Mouse (Mus musculus) MEL (cell line): ENCODE data around the gene Mme.

Experiments
- CTCF ChIP-seq, 3 experiments: IDR thresholded peaks in 2 of 3; conservative IDR thresholded peaks in 1 of 3; 2 replicates each; pipeline ENCODE4 v1.5.1; 2011 to 2012; ENCODE audit warnings: low read length in 3 of 3, low read depth in 2 of 3, mild to moderate bottlenecking in 2 of 3, improper control_type of control experiment in 1 of 3, inconsistent platforms in 1 of 3, mixed read lengths in 1 of 3, moderate library complexity in 1 of 3; ENCODE audit not compliant: control insufficient read depth in 1 of 3, insufficient read depth in 1 of 3, poor library complexity in 1 of 3, severe bottlenecking in 1 of 3
- EP300 ChIP-seq, 2 experiments: IDR thresholded peaks; 2 replicates each; pipeline ENCODE4 v1.6.1; 2011; ENCODE audit warnings: improper control_type of control experiment in 2 of 2, low read length in 2 of 2, low read depth in 1 of 2, mild to moderate bottlenecking in 1 of 2
- KAT2A ChIP-seq: conservative IDR thresholded peaks from 2 replicates; pipeline ENCODE4 v1.6.1; 2012; ENCODE audit warnings: low read depth, low read length, improper control_type of control experiment, inconsistent platforms
- MAZ ChIP-seq: IDR thresholded peaks from 2 replicates; pipeline ENCODE4 v1.6.1; 2012; ENCODE audit warnings: low read depth, mild to moderate bottlenecking, inconsistent platforms, low read length, improper control_type of control experiment
- MYC ChIP-seq: IDR thresholded peaks from 2 replicates; pipeline ENCODE4 v1.6.1; 2011; ENCODE audit warnings: low read depth, mild to moderate bottlenecking, low read length, improper control_type of control experiment, moderate library complexity
- NRF1 ChIP-seq: IDR thresholded peaks from 2 replicates; pipeline ENCODE4 v1.6.1; 2014; ENCODE audit warnings: low read depth, mild to moderate bottlenecking, inconsistent platforms, low read length, improper control_type of control experiment, moderate library complexity; ENCODE audit not compliant: poor library complexity, insufficient read depth, severe bottlenecking
- POLR2A ChIP-seq, 2 experiments: IDR thresholded peaks; 2 replicates each; pipeline ENCODE4 v1.6.1; 2011 to 2012; ENCODE audit warnings: low read length in 2 of 2, mild to moderate bottlenecking in 2 of 2, control low read depth in 1 of 2, improper control_type of control experiment in 1 of 2, low read depth in 1 of 2, moderate library complexity in 1 of 2; ENCODE audit not compliant: control insufficient read depth in 1 of 2, insufficient read depth in 1 of 2, poor library complexity in 1 of 2
- SIN3A ChIP-seq: IDR thresholded peaks from 2 replicates; pipeline ENCODE4 v1.6.1; 2012; ENCODE audit warnings: low read length, improper control_type of control experiment, inconsistent platforms
- USF1 ChIP-seq: IDR thresholded peaks from 2 replicates; pipeline ENCODE4 v1.6.1; 2014; ENCODE audit warnings: low read depth, mild to moderate bottlenecking, inconsistent platforms, low read length, improper control_type of control experiment, moderate library complexity

DNA sequence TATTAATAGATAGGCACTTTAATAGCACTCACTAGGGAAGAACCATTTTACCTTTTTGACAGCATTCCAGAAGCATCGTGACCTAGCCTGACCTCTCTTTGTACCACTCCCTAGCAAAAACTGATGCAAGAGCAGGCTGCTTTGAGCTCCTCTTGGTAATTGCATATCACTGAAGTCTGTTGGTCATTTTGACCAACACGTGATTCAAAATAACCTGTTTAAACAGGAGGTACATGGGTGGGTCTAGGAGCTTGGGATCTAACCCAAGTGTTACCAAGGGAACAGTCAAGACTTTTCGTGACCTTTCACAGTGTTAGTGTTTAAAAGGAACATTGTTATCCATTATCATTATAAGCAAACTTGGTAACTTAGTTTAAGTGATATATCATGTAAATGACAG lies 76.2 kb downstream of the Mme start:
- no peak for TF ChIP-seq KAT2A
- no peak for TF ChIP-seq USF1
- no peak for TF ChIP-seq POLR2A (IDR thresholded peaks at IDR 0.05; ENCODE audit: control insufficient read depth in 1 of 2, insufficient read depth in 1 of 2, low read depth in 1 of 2, low read length in 2 of 2, poor library complexity in 1 of 2)
- no peak for TF ChIP-seq MYC
- no peak for TF ChIP-seq MAZ
- no peak for TF ChIP-seq CTCF (IDR thresholded peaks at IDR 0.05 in 2 of 3, conservative IDR thresholded peaks at IDR 0.05 in 1 of 3; ENCODE audit: control insufficient read depth in 1 of 3, insufficient read depth in 1 of 3, low read depth in 2 of 3, low read length in 3 of 3, poor library complexity in 1 of 3, severe bottlenecking in 1 of 3)
- no peak for TF ChIP-seq NRF1
- TF ChIP-seq SIN3A: no peak
- no peak for TF ChIP-seq EP300 (IDR thresholded peaks at IDR 0.05; ENCODE audit: low read depth in 1 of 2, low read length in 2 of 2)
